Mouse (Mus musculus) adrenal gland, postnatal 25 days (tissue): Measurements from ENCODE around the gene Bex1. TPM values are rescaled to one million over a fixed set of nuclear protein-coding genes. Genes with fewer than 3 reads are reported as not detected.

ENCODE experiments used
- DNase-seq: peaks from one replicate; pipeline ENCODE4 v3.0.0; 2021; ENCODE audit warnings: mixed read lengths
- microRNA-seq, 2 experiments: library from miRNA; unstranded; fragments of <30 nt; microRNA quantifications; one replicate each; pipeline ENCODE4 v1.2.0; 2021
- total RNA-seq: library from RNA; stranded (reverse); gene quantifications from 2 replicates; pipeline ENCODE4 v1.2.3, GENCODE M21; 2021

Gene Bex1
- total RNA-seq, 1 experiment from 2014 or later: 12.5 TPM

DNA sequence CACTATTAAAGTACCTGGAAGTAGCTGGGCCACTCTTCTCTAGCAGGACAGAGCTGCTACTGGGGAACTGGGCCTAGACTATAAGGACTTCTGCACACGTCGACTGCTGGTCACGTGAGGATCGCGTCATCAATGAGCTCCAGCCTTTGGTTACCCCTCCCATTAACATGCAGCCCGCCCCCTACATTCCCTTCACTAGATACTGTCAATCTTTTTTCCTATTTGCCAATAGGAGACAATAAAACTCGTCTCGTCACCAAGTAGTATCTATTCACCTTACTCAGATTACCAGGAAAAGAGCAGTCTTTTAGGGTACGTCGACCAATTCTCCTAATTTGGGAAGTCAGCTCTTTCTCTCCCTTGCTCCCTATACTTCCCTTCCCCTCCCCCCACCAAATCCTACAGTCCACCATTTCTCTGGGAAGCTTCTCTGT is 43.2 kb downstream of the Bex1 start, which contains the start of gene Tceal8:
Tceal8 (minus strand) TSS at position 225 of the 434 bp plus-strand sequence.
- peak; percentile 69 for DNase-seq

DNA sequence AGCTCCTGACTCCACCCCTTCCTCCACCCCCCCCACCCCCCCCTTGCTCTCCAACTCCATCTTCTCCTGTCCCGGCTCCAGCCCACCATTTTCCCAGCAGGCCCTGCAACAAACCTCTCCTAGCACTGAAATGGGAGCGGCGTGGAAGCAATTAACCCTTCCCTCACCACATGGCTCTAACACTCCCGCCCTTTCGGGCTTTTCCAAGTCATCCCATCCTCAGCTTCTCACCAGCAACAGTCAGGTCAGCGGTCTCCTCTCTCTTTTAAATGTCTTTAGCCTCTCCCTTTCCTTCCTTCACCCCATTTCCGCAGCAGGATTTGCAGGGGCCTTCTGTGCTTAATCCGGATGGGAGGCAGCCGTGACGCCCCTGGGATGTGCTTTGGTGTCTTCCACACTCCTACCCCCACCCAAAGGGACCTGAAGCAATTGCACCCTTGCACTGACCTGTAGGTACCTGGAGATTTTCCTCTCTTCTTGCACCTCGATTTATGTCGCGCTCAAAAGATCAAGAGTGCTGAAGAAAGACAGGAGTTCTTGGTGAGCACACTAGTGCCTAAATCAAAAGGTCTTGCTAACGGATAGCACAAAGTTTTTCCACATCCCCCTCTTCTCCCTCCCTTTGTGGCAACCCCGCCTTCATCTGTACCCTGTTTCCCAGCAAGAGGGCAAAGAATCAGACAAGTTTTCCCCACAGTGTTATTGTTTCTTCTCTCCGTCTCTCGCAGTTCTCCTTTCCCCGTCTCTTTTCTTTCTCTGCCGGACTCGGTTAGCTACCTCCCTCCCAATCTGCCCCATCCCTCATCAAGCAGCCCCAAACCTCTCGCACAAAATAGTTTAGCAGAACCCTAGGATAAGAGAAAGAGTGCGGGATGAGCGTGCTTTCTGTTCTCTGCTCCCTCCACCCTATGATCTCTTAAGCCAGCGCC is 43.9 kb downstream of the Bex1 start:
- DNase-seq: peak; percentile 48

DNA sequence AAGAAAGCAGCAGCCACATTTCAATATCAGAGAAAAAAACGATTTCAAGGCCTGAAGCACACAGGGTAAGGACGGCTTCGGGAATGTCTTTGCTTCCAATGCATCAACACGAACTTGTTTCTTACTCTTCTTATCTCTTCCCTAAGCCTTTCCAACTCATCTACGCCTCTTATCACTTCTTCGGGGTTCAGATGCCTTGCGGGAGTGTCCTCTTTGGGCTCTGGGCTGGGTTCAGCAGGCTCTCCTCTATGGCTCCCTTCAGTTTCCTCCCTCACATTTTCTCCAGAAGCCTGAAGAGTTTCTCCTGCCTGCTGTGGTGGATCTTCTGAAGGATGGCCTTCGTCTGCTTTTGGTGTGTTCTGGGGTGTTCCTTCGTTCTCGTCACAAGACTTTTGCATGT is 44.7 kb downstream of the Bex1 start:
- DNase-seq: no peak

Small RNA genes lying within 50 kb of the gene (microRNA-seq; reads per million reads assigned to microRNA genes)
- gene Mir6383: 0 reads per million in 2 experiments

Other genes with a start within 250 kb of the Bex1 start
- 23.5 and 25.4 TPM in 2 replicates for gene Arxes2, start 221.7 kb downstream of the Bex1 start, total RNA-seq
- 4.0 and 5.5 TPM in 2 replicates for gene Arxes1, start 182.1 kb downstream of the Bex1 start, total RNA-seq
- gene Bex2, start 147.3 kb downstream of the Bex1 start, total RNA-seq: 16.1 and 27.7 TPM in 2 replicates
- gene Nxf3, start 130.3 kb downstream of the Bex1 start, total RNA-seq: not detected in 2 replicates
- 7.0 and 10.3 TPM in 2 replicates for gene Bex4, start 76.5 kb downstream of the Bex1 start, total RNA-seq
- 44.4 and 51.1 TPM in 2 replicates for gene Tceal8, start 43.2 kb downstream of the Bex1 start, total RNA-seq
- 2.1 and 4.1 TPM in 2 replicates for gene Tceal5, start 11.6 kb downstream of the Bex1 start, total RNA-seq
- gene Tceal7, start 734 bp downstream of the Bex1 start, total RNA-seq: not detected in 2 replicates
- 363 and 423 TPM in 2 replicates for gene Tceal9, start 29.6 kb upstream of the Bex1 start, total RNA-seq
- gene Bex3, start 54.7 kb upstream of the Bex1 start, total RNA-seq: 128 and 147 TPM in 2 replicates